Mouse (Mus musculus) myocyte (in vitro differentiated cells): ENCODE results near the gene Rps17. TPM values are rescaled to one million over a fixed set of nuclear protein-coding genes. Genes with fewer than 3 reads are reported as not detected.

Experiments
- H3K27me3 ChIP-seq: one replicate; pipeline ENCODE4 v1.6.1; 2011; ENCODE audit not compliant: control insufficient read depth, insufficient read depth, insufficient read length
- H3K36me3 ChIP-seq: one replicate; pipeline ENCODE4 v1.6.1; 2011; ENCODE audit not compliant: control insufficient read depth, insufficient read depth
- H3K4me2 ChIP-seq: one replicate; pipeline ENCODE4 v1.6.1; 2011; ENCODE audit warnings: low read depth, control low read depth
- H3K4me3 ChIP-seq: one replicate; pipeline ENCODE4 v1.5.1; 2011; ENCODE audit warnings: mild to moderate bottlenecking, control low read depth, moderate library complexity
- H3K79me2 ChIP-seq: one replicate; pipeline ENCODE4 v1.6.1; 2011; ENCODE audit not compliant: control insufficient read depth, insufficient read depth
- H3ac ChIP-seq: one replicate; pipeline ENCODE4 v1.6.1; 2011; ENCODE audit not compliant: control insufficient read depth, insufficient read length
- CEBPB ChIP-seq: IDR thresholded peaks from 2 replicates; pipeline ENCODE4 v1.6.1; 2011; ENCODE audit warnings: mild to moderate bottlenecking, moderate library complexity; ENCODE audit not compliant: poor library complexity, insufficient read depth, severe bottlenecking
- E2F4 ChIP-seq: IDR thresholded peaks from one replicate; pipeline ENCODE4 v1.6.1; 2011; ENCODE audit warnings: mild to moderate bottlenecking, control low read depth, moderate library complexity; ENCODE audit not compliant: insufficient read depth
- MAX ChIP-seq: IDR thresholded peaks from one replicate; pipeline ENCODE4 v1.6.1; 2011; ENCODE audit warnings: low read depth, mild to moderate bottlenecking, control low read depth
- MYOD1 ChIP-seq, 3 experiments: IDR thresholded peaks; one replicate each; pipeline ENCODE4 v1.6.1; 2011; ENCODE audit warnings: control low read depth in 2 of 3, low read depth in 2 of 3, mild to moderate bottlenecking in 2 of 3, moderate library complexity in 1 of 3; ENCODE audit not compliant: insufficient read length in 2 of 3, control insufficient read depth in 1 of 3
- MYOG ChIP-seq, 3 experiments: IDR thresholded peaks; one replicate each; pipeline ENCODE4 v1.6.1; 2011; ENCODE audit warnings: control low read depth in 2 of 3, low read depth in 2 of 3, mild to moderate bottlenecking in 2 of 3; ENCODE audit not compliant: insufficient read length in 2 of 3, control insufficient read depth in 1 of 3, insufficient read depth in 1 of 3
- POLR2A ChIP-seq: IDR thresholded peaks from one replicate; pipeline ENCODE4 v1.6.1; 2011; ENCODE audit warnings: low read depth, mild to moderate bottlenecking, control low read depth, moderate library complexity; ENCODE audit not compliant: insufficient read length
- POLR2AphosphoS2 ChIP-seq: IDR thresholded peaks from one replicate; pipeline ENCODE4 v1.6.1; 2011; ENCODE audit warnings: low read depth, control low read depth; ENCODE audit not compliant: insufficient read length
- REST ChIP-seq: IDR thresholded peaks from one replicate; pipeline ENCODE4 v1.6.1; 2011; ENCODE audit warnings: mild to moderate bottlenecking, control low read depth, moderate library complexity; ENCODE audit not compliant: insufficient read depth, insufficient read length
- SRF ChIP-seq: IDR thresholded peaks from one replicate; pipeline ENCODE4 v1.6.1; 2011; ENCODE audit warnings: low read depth; ENCODE audit not compliant: control insufficient read depth, insufficient read length
- TCF12 ChIP-seq: IDR thresholded peaks from one replicate; pipeline ENCODE4 v1.6.1; 2011; ENCODE audit warnings: mild to moderate bottlenecking, control low read depth; ENCODE audit not compliant: poor library complexity, insufficient read depth, severe bottlenecking
- TCF3 ChIP-seq: IDR thresholded peaks from one replicate; pipeline ENCODE4 v1.6.1; 2011; ENCODE audit warnings: low read depth, control low read depth; ENCODE audit not compliant: insufficient read length
- USF1 ChIP-seq: IDR thresholded peaks from one replicate; pipeline ENCODE4 v1.6.1; 2011; ENCODE audit warnings: low read depth, mild to moderate bottlenecking, control low read depth, moderate library complexity
- polyA plus RNA-seq: library from polyadenylated mRNA; unstranded; fragments of >200 nt; fragmentation: generic; extraction: Trizol; gene quantifications from one replicate; pipeline ENCODE4 v1.2.1, GENCODE M21; 2012; ENCODE audit warnings: missing spikeins

Gene Rps17
- polyA plus RNA-seq, 1 experiment, result 2,418 TPM

- Histone ChIP-seq H3K79me2 (no peaks in the 10 kb centered on the region), H3K36me3 (no peaks in the 10 kb centered on the region), H3K27me3 (peaks cover 33% of the 10 kb centered on the region), H3K4me2 (no peak overlapping the region), H3ac (no peak overlapping the region), H3K4me3 (no peak overlapping the region)
- TF ChIP-seq POLR2AphosphoS2 (no peak), POLR2A (no peak), TCF12 (no peak), MAX (no peak), REST (no peak), SRF (no peak), MYOD1 (IDR thresholded peaks at IDR 0.05; ENCODE audit: control insufficient read depth in 1 of 3, insufficient read length in 2 of 3, low read depth in 2 of 3) (no peak), E2F4 (no peak), CEBPB (no peak), TCF3 (no peak), MYOG (IDR thresholded peaks at IDR 0.05; ENCODE audit: control insufficient read depth in 1 of 3, insufficient read depth in 1 of 3, insufficient read length in 2 of 3, low read depth in 2 of 3) (no peak)
Observed at GRCm38 (mm10) chr7:81367946-81368345, 22.9 kb upstream of the Rps17 start.

DNA sequence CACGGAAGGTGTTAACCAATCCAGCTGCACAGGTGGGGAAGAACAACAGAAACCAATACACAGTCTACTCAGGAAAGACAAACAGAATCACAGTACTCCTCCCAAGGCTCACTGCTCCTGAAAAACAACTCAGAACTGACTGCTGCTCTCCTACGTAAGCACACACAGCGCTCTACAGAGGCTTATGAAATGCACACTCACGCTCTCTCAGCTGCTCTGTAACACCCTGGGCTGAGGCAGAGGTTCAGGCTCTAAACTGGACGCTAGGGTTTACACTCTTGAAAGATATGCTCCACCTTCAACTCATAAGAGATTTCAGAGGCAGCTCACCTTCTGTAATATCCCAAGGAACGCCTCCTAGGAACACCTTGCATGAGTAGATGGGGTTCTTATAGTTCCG lies 11.9 kb upstream of the Rps17 start:
- no peak for TF ChIP-seq MAX
- TF ChIP-seq USF1, result no peak
- no peak for TF ChIP-seq E2F4
- no peak for TF ChIP-seq MYOG (IDR thresholded peaks at IDR 0.05; ENCODE audit: control insufficient read depth in 1 of 3, insufficient read depth in 1 of 3, insufficient read length in 2 of 3, low read depth in 2 of 3)
- no peak for TF ChIP-seq TCF3
- TF ChIP-seq REST, result no peak
- Histone ChIP-seq H3K4me2 (no peak overlapping the region), H3K27me3 (peaks cover 17% of the 10 kb centered on the region), H3K36me3 (no peaks in the 10 kb centered on the region), H3ac (no peak overlapping the region), H3K79me2 (no peaks in the 10 kb centered on the region), H3K4me3 (no peak overlapping the region)

DNA sequence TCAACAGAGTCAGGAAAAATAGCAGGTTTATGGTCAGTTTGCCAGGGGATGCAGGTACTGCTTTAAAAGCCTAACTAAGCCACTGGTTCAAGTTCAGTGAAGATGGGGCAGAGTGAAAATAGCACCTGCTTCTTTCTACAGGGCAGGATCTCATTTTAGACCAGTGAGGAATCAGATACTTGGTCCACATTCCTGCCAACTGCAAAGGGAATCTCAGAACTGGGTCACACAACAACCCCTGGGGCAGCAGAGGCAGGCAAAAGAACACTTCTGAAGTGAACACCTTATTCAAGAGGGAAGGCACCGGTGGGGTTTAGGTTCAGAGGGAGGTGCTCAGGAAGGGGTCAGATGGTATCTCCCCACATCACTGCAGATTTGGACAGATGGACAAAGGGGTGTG lies 11.3 kb upstream of the Rps17 start:
- no peak for TF ChIP-seq MYOD1 (IDR thresholded peaks at IDR 0.05; ENCODE audit: control insufficient read depth in 1 of 3, insufficient read length in 2 of 3, low read depth in 2 of 3)
- peaks cover 22% of the 10 kb centered on the region for H3K27me3 ChIP-seq
- H3K4me2 ChIP-seq, result no peak overlapping the region
- no peak overlapping the region for H3K4me3 ChIP-seq
- no peaks in the 10 kb centered on the region for H3K79me2 ChIP-seq
- H3K36me3 ChIP-seq, result no peaks in the 10 kb centered on the region
- no peak overlapping the region for H3ac ChIP-seq

DNA sequence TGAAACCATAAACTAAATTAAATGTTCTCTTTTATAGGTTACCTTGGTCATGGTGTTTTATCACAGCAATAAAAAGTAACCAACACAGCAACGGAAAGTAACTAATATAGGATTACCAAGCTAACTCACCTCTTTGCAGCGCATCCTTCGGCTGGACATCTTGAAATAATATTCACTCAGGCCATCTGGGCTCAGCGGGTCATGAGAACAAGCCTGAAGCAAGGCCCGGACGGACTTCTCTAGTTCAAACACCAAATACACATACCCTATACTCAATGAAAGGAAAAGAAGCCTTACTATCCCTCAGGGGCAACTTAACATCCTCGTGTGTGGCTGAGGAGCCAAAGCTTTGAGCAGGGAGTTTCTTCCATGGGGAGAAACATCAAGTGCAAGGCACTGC lies 10.7 kb upstream of the Rps17 start:
- TF ChIP-seq CEBPB (no peak), MYOG (IDR thresholded peaks at IDR 0.05; ENCODE audit: control insufficient read depth in 1 of 3, insufficient read depth in 1 of 3, insufficient read length in 2 of 3, low read depth in 2 of 3) (no peak), USF1 (no peak), POLR2AphosphoS2 (no peak), MAX (no peak), POLR2A (no peak), TCF3 (no peak), E2F4 (no peak), REST (no peak), MYOD1 (IDR thresholded peaks at IDR 0.05; ENCODE audit: control insufficient read depth in 1 of 3, insufficient read length in 2 of 3, low read depth in 2 of 3) (no peak), SRF (no peak), TCF12 (no peak)

GRCm38 (mm10) chr7:81351826-81352225 lies 6.8 kb upstream of the Rps17 start:
- no peaks in the 10 kb centered on the region for H3K36me3 ChIP-seq
- no peak overlapping the region for H3K4me2 ChIP-seq
- no peak overlapping the region for H3K4me3 ChIP-seq
- no peaks in the 10 kb centered on the region for H3K79me2 ChIP-seq
- no peak overlapping the region for H3ac ChIP-seq
- H3K27me3 ChIP-seq, result peaks cover 23% of the 10 kb centered on the region
- TF ChIP-seq MAX, result no peak
- TF ChIP-seq SRF, result no peak
- TF ChIP-seq POLR2A, result no peak
- no peak for TF ChIP-seq TCF3
- no peak for TF ChIP-seq POLR2AphosphoS2
- no peak for TF ChIP-seq MYOG (IDR thresholded peaks at IDR 0.05; ENCODE audit: control insufficient read depth in 1 of 3, insufficient read depth in 1 of 3, insufficient read length in 2 of 3, low read depth in 2 of 3)

More for the DNA sequence above, 10.7 kb upstream of the Rps17 start:
- Histone ChIP-seq H3K4me3 (no peak overlapping the region), H3ac (no peak overlapping the region), H3K4me2 (no peak overlapping the region), H3K27me3 (peaks cover 25% of the 10 kb centered on the region), H3K79me2 (no peaks in the 10 kb centered on the region), H3K36me3 (no peaks in the 10 kb centered on the region)
